Mouse (Mus musculus): Measurements from ENCODE around the gene Olfr728. TPM values are rescaled to one million over a fixed set of nuclear protein-coding genes. Genes with fewer than 3 reads are reported as not detected.

Gene Olfr728
- polyA plus RNA-seq (2015; fragmentation: Nextera tagmentation; extraction: Ambion mirVana) = not detected in 2 replicates

DNA sequence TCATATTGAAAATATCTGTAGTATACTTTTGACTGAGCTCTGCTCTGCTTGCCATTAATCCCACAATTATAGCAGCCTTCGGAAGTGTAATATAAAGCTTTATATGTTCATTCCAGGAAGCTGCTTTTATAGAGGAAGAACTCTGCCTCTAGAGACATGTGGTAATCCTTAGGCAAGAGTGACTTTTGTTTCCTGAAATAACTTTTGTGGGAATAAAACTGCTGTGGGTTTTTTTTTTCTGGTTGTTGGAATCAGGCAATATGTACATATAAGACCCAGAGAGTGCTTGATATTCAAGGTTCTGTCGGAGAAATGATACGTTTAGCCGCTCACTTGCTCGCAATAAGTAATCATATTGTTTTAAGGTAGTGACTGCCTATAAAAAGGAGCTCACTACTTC, at the start of gene Olfr728:
Gene Olfr728 (minus strand): TSS at position 101 of the 400 bp plus-strand sequence.
- H3K27ac ChIP-seq (replicated peaks) = no peak within 1 kb of the TSS
- no peaks in the 10 kb centered on the region for H3K27me3 ChIP-seq
- no peaks in the 10 kb centered on the region for H3K4me1 ChIP-seq
- no peak within 1 kb of the TSS for H3K9ac ChIP-seq (replicated peaks)
- H3K4me3 ChIP-seq = no peak within 1 kb of the TSS
- 92% methylated on average over 5 of the region's 5 CpGs for WGBS
- H3K36me3 ChIP-seq = no peaks in the 10 kb centered on the region
- ATAC-seq (replicated peaks) = no peak
- H3K4me2 ChIP-seq (replicated peaks) = no peak within 1 kb of the TSS
- no peaks in the 10 kb centered on the region for H3K9me3 ChIP-seq

DNA sequence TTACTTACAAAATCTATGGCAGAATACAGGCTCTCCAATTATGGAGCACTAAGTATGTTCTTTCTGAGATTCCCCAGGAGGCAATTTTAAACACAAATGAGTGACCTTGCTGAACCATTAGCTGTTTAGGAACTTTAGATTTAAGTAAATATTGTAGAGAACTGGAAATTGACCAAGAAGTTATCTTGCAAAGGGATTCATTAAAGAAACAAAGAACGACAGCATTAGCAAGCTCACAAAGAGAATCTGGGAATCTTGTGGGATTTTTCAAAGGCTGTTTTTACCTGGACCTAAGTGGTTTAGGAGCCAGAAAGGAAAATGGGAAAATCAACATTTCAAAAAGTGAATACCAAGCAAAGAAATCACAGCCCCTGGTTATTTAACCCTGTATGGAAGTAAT, 45.6 kb upstream of the Olfr728 start, which contains the start of gene Olfr730:
Gene Olfr730 (minus strand): TSS at position 101 of the 400 bp plus-strand sequence.
- Histone ChIP-seq H3K36me3 (no peaks in the 10 kb centered on the region), H3K4me3 (no peak within 1 kb of the TSS), H3K4me1 (no peaks in the 10 kb centered on the region), H3K9me3 (no peaks in the 10 kb centered on the region), H3K4me2 (replicated peaks) (no peak within 1 kb of the TSS), H3K27me3 (no peaks in the 10 kb centered on the region), H3K9ac (replicated peaks) (no peak within 1 kb of the TSS), H3K27ac (replicated peaks) (no peak within 1 kb of the TSS)
- ATAC-seq (replicated peaks) = no peak
- 43% methylated on average over 1 of the region's 1 CpGs for WGBS

DNA sequence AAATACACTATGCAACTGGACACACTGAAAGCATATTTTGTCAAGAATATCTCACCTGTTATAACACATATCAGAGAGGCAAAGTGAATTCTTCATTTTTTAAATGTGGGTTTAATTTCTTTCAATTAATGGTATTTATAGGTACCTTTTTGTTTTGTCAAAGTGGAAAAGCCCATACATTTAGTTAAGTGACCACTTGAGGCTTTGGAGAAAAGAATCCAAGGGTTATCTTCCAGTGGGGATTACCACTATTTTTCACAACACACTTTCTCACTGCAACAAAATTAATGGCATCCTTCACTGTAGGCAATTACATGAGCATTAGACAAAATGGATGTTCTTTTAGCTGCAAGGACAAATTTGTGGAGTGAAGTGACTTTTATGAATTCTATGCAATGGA, 10.3 kb upstream of the Olfr728 start, which contains the start of gene Olfr729:
Gene Olfr729 (minus strand): TSS at position 101 of the 400 bp plus-strand sequence.
- H3K9ac ChIP-seq (replicated peaks) = no peak within 1 kb of the TSS
- no peaks in the 10 kb centered on the region for H3K36me3 ChIP-seq
- H3K4me1 ChIP-seq = no peaks in the 10 kb centered on the region
- H3K4me3 ChIP-seq = no peak within 1 kb of the TSS
- no peak within 1 kb of the TSS for H3K27ac ChIP-seq (replicated peaks)
- no peak within 1 kb of the TSS for H3K4me2 ChIP-seq (replicated peaks)
- no peaks in the 10 kb centered on the region for H3K9me3 ChIP-seq
- no peaks in the 10 kb centered on the region for H3K27me3 ChIP-seq
- no peak for ATAC-seq (replicated peaks)

DNA sequence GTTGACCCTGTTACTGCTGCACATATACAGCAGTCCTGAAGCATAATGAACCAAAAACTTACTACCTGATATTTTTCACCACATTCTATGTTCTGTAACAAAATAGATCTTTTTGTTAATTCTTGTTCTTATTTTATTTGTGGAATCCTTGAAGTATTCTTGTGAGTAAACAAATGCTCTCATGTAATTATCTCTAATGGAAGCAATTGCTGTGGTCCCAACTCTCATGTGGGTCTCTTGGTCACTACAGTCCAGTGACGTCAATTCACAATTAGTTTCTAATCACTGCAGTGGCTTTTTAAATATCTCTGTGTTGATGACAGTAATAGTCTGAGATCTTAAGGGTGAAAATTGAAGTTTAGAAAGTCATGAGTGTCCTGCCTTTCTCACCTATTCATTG, 19.6 kb downstream of the Olfr728 start, which contains the start of gene Olfr727:
Gene Olfr727 (plus strand): TSS at position 301 of the 400 bp plus-strand sequence.
- H3K4me3 ChIP-seq = no peak within 1 kb of the TSS
- WGBS = 84% methylated on average over 1 of the region's 1 CpGs
- no peak within 1 kb of the TSS for H3K27ac ChIP-seq (replicated peaks)
- H3K4me2 ChIP-seq (replicated peaks) = no peak within 1 kb of the TSS
- no peak for ATAC-seq (replicated peaks)
- H3K9ac ChIP-seq (replicated peaks) = no peak within 1 kb of the TSS
- no peaks in the 10 kb centered on the region for H3K4me1 ChIP-seq
- H3K9me3 ChIP-seq = no peaks in the 10 kb centered on the region
- no peaks in the 10 kb centered on the region for H3K36me3 ChIP-seq
- H3K27me3 ChIP-seq = no peaks in the 10 kb centered on the region

DNA sequence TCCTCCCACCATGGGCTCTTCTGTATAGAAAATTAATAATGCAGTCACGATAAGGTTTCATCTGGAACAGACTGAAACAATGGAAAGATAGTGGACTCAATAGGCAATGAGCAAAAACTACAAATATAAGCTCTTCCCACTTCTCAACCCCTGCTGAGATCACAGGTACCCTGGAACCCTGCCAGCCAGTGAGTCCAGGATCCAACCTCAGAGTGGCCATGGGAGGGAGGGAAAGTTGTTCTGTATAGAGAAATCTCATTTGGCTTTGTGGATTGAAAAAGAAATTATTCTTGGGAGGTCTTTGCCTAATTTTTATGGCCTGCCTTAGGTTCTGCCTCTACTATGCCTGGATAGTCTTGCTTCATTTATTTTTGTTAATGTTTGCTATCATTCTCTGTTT, 51.6 kb downstream of the Olfr728 start, which contains the start of gene Olfr726:
Gene Olfr726 (minus strand): TSS at position 101 of the 400 bp plus-strand sequence.
- 77% methylated on average over 1 of the region's 1 CpGs for WGBS
- no peaks in the 10 kb centered on the region for H3K4me1 ChIP-seq

More for the DNA sequence above, 51.6 kb downstream of the Olfr728 start, which contains the start of gene Olfr726:
- Histone ChIP-seq H3K4me3 (no peak within 1 kb of the TSS), H3K9me3 (no peaks in the 10 kb centered on the region), H3K36me3 (no peaks in the 10 kb centered on the region), H3K9ac (replicated peaks) (no peak within 1 kb of the TSS), H3K27ac (replicated peaks) (no peak within 1 kb of the TSS), H3K27me3 (no peaks in the 10 kb centered on the region), H3K4me2 (replicated peaks) (no peak within 1 kb of the TSS)
- ATAC-seq (replicated peaks) = no peak

Other genes starting within 250 kb of the Olfr728 start
- gene Olfr722, start 240.7 kb downstream of the Olfr728 start, polyA plus RNA-seq (2015; fragmentation: Nextera tagmentation; extraction: Ambion mirVana) = not detected in 2 replicates
- gene Olfr723, start 210.9 kb downstream of the Olfr728 start, polyA plus RNA-seq (2015; fragmentation: Nextera tagmentation; extraction: Ambion mirVana) = not detected in 2 replicates
- gene Olfr724, start 179.4 kb downstream of the Olfr728 start, polyA plus RNA-seq (2015; fragmentation: Nextera tagmentation; extraction: Ambion mirVana) = not detected in 2 replicates
- not detected in 2 replicates for gene Olfr725, start 102.3 kb downstream of the Olfr728 start, polyA plus RNA-seq (2015; fragmentation: Nextera tagmentation; extraction: Ambion mirVana)
- gene Olfr726, start 51.7 kb downstream of the Olfr728 start, polyA plus RNA-seq (2015; fragmentation: Nextera tagmentation; extraction: Ambion mirVana) = not detected in 2 replicates
- not detected in 2 replicates for gene Olfr727, start 19.5 kb downstream of the Olfr728 start, polyA plus RNA-seq (2015; fragmentation: Nextera tagmentation; extraction: Ambion mirVana)
- gene Olfr729, start 10.2 kb upstream of the Olfr728 start, polyA plus RNA-seq (2015; fragmentation: Nextera tagmentation; extraction: Ambion mirVana) = not detected in 2 replicates
- gene Olfr730, start 45.5 kb upstream of the Olfr728 start, polyA plus RNA-seq (2015; fragmentation: Nextera tagmentation; extraction: Ambion mirVana) = not detected in 2 replicates
- not detected in 2 replicates for gene Olfr731, start 99.2 kb upstream of the Olfr728 start, polyA plus RNA-seq (2015; fragmentation: Nextera tagmentation; extraction: Ambion mirVana)
- not detected in 2 replicates for gene Olfr732, start 141.5 kb upstream of the Olfr728 start, polyA plus RNA-seq (2015; fragmentation: Nextera tagmentation; extraction: Ambion mirVana)
- gene Olfr733, start 158.8 kb upstream of the Olfr728 start, polyA plus RNA-seq (2015; fragmentation: Nextera tagmentation; extraction: Ambion mirVana) = not detected in 2 replicates
- gene Olfr734, start 184.1 kb upstream of the Olfr728 start, polyA plus RNA-seq (2015; fragmentation: Nextera tagmentation; extraction: Ambion mirVana) = not detected in 2 replicates
- not detected in 2 replicates for gene Olfr735, start 206.2 kb upstream of the Olfr728 start, polyA plus RNA-seq (2015; fragmentation: Nextera tagmentation; extraction: Ambion mirVana)
- gene Tlr11, start 215.2 kb upstream of the Olfr728 start, polyA plus RNA-seq (2015; fragmentation: Nextera tagmentation; extraction: Ambion mirVana) = not detected in 2 replicates
- not detected in 2 replicates for gene Olfr736, start 238.5 kb upstream of the Olfr728 start, polyA plus RNA-seq (2015; fragmentation: Nextera tagmentation; extraction: Ambion mirVana)

Measured in forebrain, embryonic 15.5 days (tissue).